Mouse (Mus musculus): ENCODE data around the gene Ntsr2.

Ntsr2 gene

DNA sequence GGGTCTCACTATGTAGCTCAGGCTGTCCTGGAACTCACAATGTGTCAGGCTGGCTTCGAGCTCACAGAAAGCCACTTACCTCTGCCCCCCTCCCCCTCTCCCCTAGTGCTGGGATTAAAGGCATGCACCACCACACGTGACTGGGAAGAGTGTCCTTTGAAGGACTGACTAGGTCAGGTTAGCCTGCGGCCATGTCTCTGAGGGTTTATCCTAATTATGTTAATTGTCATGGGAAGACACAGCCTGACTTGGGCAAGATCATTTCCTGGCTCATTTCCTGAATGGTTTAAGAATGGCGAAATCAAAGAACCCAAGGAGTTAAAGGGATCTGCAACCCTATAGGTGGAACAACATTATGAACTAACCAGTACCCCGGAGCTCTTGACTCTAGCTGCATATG lies 41.6 kb downstream of the Ntsr2 start:
- POLR2A ChIA-PET = interaction anchor here in 1 of 4 experiments (1.2 kb wide), 2 partner anchors 30 to 105 kb away, joined by 3 read pairs; no protein-coding TSS in a partner anchor
- CTCF ChIA-PET = interaction anchor here in 3 of 4 experiments (0.8 to 1.4 kb wide), 4 partner anchors 23 to 126 kb away, joined by 3 to 5 read pairs (median 4); no protein-coding TSS in a partner anchor

DNA sequence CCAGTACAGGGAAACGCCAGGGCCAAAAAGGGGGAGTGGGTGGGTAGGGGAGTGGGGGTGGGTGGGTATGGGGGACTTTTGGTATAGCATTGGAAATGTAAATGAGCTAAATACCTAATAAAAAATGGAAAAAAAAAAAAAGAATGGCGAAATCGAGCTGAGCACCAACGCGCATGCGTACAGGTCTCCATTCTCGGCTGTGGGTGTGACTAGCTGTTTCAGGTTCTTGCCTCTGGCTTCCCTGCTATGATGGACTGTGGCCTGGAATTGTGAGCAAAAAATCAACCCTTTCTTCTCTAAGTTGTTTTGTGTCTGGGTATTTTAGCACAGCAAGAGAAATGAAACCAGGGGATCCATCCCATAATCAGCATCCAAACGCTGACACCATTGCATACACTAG lies 42.1 kb downstream of the Ntsr2 start:
- ChIA-PET CTCF (interaction anchor here (0.8 to 2.2 kb wide), 7 partner anchors 23 to 127 kb away, joined by 3 to 5 read pairs (median 4); no protein-coding TSS in a partner anchor), POLR2A (interaction anchor here in 2 of 4 experiments (0.7 to 1.2 kb wide), 3 partner anchors 31 to 1696 kb away, joined by 3 to 4 read pairs (median 3); no protein-coding TSS in a partner anchor)

- ChIA-PET POLR2A (interaction anchor here in 2 of 4 experiments (1.1 to 1.3 kb wide), 2 partner anchors 10 to 12 kb away, joined by 3 read pairs; no protein-coding TSS in a partner anchor), CTCF (interaction anchor here in 3 of 4 experiments (1.0 to 2.2 kb wide), 6 partner anchors 22 to 315 kb away, joined by 3 to 5 read pairs (median 3); partner anchors contain the start of gene 2410004P03Rik (in 1 of the 3))
These were observed 43.0 kb downstream of the Ntsr2 start for GRCm38 (mm10) chr12:16696146-16696545.

GRCm38 (mm10) chr12:16698691-16699090 lies 45.5 kb downstream of the Ntsr2 start:
- CTCF ChIA-PET = interaction anchor here in 1 of 4 experiments (1.5 kb wide), 1 partner anchor 56 kb away, joined by 3 read pairs; no protein-coding TSS in a partner anchor
- POLR2A ChIA-PET = interaction anchor here in 2 of 4 experiments (1.0 to 1.2 kb wide), 2 partner anchors 14 to 30 kb away, joined by 3 read pairs; no protein-coding TSS in a partner anchor

All from embryonic stem cell, embryonic (primary cell).